Mouse (Mus musculus): ENCODE results near the gene Slc12a3.

DNA sequence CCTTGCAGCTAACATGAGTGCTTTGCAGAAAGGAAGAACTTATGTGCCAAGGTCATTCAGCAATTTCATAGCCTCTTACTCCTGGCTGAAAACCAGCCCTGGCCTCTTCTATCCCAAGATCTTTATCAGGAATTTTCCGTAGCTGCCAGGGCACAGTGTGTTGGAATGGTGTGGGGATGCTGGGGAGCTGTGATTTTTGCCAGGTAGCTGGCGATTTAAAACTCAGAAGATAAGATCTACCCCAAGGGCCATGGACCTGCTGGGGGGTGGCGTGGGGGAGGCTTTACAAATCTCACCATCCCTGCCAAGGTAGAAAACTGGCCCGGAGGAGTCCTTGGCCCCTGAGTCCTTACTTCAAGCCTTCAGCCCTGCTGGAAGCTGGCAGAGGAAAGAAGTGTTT is 3.0 kb upstream of the Slc12a3 start:
- TF ChIP-seq CTCF (IDR thresholded peaks at IDR 0.05) (no peak), POLR2A (IDR thresholded peaks at IDR 0.05; ENCODE audit: insufficient read depth, low read depth, low read length) (no peak)
